Mouse (Mus musculus) T-cell, adult 2 months (primary cell): ENCODE measurements at regions not wholly inside any gene's neighbourhood (a gene's known extent, or its start where the extent isn't known, plus 50 kb on each side); places are given as distances from the start of the nearest gene placed in this dataset.
A peak's percentile ranks its signal among the peaks of the same experiment; 100 is the strongest.

Experiments used
- DNase-seq: peaks from one replicate; pipeline ENCODE4 v3.0.0; 2022; ENCODE audit warnings: low spot score

DNA sequence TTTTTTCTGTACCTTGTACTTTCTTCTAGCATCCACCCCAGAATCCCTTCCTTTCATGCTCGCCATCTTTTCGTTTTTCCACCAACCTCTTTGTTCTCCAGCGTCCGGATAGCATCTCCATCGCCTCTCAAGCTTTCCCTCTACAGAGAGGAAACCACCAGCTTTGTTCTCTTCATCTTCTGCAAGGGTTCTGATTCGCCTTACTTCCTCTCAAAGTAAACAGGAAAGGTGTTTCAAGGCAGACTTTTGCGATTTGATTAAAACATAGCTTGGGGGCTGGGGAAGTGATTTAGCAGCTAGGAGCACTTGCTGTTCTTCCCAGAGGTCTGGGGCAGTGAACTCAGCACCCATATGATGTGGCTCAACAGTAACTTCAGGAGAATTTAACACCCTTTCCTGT is 71.4 kb downstream of the Emp1 start:
- peak; percentile 55 for DNase-seq

DNA sequence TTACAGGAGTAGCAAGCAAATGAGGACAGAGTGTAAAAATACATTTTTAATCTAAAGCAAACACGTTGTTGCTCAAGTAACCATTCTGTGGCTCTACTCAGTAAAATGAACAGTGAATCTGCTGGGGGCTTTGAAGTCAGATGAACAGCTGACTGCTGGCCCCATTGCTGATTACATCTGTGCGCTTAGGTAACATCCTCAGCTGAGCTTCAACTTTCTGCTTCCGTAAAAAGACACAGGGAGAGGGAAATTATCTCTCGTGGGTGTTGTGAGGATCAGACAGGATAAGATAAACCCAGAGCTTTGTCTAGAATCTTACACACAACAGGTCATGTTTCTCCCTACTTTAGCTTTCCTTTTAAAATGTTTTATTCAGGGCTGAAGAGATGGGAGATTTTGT is 74.0 kb downstream of the Emp1 start:
- peak; percentile 41 for DNase-seq

DNA sequence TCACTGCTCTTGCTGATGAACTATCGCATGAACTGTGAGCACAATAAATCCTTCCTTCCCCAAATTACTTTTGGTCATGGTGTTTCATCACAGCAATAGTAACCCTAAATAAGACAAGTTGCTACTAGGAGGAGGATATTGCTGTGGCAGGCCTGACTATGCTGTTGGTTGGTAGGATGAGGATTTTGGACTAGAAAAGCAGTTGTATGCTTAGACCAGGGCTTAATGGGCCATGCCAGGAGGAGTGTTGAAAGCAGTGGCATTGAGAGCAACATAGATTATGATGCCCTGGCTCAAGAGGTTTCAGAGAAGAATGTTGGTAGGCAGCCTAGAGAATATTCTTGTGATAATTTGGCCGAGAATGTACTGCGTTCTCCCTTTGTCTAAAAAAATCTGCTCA is 75.9 kb downstream of the Emp1 start:
- no peak for DNase-seq

DNA sequence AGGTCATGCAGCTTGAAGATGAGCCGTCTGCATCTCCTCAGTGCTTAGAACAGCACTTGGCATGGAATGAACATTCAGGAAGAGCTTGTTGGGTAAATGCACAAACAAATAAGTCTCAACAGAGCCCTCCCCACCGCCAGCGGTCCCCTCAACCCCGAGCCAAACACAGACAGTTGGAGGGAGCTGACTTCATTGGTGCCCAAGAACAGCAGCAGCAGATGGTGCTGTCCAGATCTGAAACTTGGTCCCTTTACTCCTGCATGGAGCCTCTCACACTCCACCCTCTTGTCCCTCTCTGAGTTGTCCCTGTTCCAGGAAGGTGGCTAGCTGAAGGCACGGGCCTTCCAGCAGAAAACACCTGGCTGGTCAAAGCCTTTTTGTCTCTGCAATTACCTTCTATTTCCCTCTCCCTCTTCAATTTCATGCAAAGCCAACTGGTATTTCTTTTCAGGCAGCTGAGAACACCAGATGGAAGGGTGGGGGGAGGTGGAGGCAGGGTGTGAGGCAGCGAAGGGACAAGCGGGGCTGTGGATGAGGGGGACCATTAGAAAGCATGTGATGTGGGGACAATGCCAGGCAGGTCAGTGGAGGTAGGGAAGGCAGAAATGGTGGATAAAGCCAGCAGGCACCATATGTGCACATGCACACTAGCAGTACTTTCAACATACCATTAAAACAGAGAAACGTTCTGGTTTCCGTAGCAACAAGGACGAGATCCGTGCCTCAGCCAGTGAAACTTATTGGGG is 79.0 kb downstream of the Emp1 start:
- DNase-seq = no peak

DNA sequence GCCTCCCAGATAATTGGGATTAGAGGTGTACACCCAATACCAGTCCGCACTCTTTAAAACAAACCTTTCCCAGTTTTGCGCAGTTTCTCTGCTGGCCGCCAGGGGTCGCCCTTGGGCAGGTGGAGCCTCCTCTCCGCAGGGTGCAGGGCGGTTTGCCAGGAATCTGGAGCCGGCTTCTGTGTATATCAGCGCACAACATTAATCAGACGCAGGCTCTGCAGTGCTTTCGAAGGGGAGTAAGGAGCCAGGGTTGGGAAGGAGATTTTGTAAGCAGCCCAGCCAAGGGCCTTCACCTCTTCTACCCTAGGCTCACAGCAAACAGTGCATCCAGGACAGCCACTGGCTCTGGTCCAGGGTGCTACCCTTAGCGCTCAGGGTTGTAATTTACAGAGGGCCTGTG is 82.3 kb downstream of the Emp1 start:
- DNase-seq = peak; percentile 64

DNA sequence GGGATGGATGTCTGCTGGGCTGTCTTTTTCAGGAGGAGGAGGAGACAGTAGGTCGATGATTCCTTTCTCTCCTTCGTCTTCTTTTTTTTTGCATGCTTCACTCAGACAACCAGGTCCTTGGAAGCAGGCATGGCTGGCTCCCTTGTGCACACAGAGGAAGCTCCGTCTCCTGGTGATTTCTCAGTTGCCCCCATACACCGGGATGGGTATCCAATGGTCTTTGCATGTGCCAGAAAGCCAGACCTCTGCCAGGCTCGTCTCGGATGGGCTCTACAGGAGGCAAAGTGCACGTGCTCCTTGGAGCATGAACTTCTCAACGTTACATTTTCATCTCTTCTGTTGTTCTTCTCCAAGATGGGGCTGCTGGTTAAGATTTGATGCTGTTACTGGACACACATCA is 82.7 kb downstream of the Emp1 start:
- DNase-seq = no peak

DNA sequence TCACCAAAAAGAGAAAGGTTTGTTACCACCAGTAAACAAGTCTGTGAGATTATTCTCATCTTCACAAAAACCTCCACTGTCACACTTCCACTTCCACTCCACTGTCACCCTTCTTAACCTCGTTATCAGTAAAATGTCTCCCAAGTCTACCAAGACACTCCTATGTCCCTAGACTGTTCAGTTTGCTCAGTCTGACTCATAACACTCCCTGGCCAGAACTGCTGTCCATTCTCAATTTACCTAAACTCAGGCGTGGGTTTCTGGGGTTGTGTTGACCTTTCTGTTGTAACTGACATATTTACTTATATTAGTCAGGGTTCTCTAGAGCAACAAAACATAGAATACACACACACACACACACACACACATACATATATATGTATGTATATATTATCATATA is 85.5 kb downstream of the Emp1 start:
- DNase-seq = no peak

DNA sequence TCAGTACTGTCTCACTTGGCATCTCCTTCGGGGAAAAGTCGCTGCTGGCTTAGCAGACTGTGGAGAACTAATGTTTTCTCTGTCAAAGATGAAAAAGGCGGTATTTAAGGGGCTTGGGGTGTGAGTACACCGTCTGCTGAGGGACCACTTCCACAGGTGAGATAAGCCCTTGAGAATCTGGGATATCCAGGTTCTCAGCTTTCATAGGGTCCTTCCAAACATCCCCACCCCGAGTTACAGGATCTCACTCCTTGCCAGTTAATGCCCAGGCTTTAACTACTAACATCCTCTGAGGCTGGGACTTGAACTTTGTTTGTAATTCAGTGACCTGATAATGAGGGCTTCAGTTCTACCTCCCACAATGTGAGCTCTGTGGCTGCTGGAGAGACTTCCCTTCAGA is 86.9 kb downstream of the Emp1 start:
- DNase-seq = no peak

DNA sequence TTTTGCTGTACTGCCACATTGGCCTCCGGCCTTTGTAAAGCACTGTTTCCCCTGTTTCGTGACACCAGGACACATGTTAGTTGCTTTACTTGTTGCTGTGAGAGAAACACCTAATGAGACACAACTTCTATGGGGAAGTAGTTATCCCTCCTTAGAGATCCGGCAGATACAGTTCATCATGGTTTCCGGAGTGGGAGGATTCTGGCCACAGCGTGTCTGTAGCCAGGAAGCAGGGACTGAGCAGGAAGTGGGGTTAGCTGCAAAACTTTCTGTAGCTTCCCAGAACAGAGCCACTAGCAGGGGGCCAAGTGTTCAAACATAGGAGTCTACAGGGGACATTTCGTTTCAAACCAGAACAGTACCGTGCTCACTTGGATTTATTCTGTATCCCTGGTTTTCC is 88.2 kb downstream of the Emp1 start:
- DNase-seq = peak; percentile 58

DNA sequence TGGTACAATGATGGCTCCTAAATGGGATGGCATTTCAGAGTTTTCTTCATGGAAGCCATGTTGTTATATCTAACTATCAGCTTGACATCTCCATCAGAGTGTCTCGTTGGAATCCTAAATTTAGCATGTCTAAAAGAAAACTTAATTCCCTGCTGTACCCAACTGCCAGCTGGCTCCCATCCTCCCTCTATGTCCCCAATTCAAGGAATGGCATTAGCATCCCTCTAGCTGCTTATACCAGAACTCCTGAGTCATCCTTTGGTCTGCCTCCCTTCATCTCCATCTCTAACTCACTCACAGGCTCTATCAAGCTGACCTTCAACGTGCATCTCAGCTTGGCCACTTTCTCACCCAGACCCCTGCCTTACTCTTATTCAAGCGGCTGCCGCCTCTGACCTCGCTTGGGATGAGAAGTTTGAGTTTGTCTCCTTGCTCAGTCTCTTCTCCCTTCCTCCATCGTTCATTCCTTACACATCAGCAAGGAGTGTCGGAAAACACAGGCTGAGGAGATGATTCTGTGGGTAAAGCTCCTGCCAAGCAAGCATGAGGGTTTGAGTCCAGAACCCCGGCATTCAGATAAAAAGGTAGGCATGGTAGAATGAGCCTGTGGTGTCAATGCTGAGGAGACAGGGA is 88.9 kb downstream of the Emp1 start:
- DNase-seq = no peak

DNA sequence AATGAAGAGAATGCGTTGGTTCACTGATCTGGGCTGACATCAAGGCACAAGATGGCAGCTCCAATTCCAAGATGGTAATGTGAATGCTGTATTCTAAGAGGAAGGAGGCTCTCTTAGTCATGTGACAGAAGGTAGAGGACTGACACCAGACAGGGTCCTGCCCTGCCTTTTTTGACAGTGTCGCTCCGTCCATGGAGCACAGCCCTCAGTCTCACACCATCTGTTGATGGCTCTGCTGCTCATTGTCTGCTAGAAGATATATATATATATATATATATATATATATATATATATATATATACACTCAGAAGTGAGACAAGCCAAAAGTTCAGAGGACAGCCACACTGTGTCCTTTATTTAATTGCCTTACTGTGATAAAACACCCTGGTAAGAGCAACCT is 90.7 kb downstream of the Emp1 start:
- DNase-seq = no peak

DNA sequence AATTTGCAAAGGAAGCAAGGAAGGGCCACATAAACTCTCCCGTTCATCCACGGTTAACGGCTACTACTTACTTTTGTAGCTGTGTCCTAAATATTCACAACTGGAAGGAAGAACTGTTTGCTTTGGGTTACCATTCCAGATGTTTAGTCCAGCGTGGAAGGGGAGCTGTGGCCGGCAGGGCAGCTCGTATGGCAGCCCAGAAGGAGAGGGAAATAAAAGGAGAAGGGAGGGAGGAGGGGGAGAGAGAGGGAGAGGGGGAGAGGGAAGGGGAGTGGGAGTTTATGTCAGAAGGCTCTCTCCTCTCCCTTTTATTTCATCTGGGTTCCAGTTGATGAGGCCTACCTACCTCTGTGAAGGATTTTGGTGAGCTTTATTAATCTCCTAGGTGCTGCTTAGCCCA is 110.2 kb downstream of the Emp1 start:
- no peak for DNase-seq

DNA sequence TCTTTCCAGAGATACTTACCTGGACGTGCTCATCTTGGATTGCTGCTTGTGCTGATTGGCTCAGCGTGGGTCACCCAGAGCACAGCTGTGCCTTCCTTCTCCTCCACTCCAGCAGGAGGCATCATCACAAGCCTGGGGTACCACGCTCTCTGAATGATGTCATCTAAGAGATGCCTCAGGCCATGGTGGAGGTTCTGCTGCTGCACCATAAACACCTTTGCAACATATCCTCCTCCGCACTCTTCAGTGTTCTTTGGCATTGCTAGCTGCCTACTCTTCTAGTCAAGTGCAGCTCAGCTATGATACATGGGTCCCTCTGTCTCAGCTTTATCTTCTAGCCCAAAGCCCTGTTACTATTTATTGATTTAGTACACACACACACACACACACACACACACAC is 110.8 kb downstream of the Emp1 start:
- DNase-seq = no peak

DNA sequence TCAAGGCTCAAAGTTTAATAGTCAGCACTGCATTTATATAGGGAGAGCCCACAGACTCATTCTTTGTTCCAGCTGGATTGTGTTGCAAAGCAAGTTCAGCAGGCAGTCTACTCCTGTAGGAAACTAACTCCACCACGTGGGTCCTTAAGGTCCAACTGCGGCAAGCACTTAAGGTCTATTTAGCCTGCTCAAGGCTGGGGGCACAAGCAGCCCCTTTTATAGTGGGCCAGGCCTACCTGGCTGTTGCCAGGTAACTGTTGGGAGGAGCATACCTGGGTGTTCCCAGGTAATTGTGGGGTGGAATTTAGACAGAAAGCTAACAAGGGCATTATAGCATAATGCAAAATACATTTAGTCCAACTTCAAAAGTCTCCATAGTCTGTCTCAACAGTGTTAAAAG is 126.5 kb downstream of the Emp1 start:
- DNase-seq = no peak

DNA sequence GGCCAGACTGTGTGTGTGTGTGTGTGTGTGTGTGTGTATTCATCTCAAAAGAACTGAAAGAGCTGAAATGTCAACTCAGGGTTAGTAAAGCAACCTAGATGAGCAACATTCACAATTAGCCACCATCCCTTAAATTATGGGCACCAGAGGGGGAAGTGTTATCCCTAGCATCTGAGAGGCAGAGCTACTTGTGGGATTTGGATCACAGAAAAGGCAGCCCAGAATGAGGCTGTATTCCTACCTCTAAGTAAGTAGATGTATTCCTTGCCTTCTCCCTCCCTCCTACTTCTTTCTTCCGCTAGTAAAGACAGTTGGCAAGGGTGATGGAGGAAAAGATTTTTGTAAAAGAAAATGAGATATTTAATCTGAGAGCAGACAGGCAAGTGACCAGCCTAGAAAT is 131.6 kb downstream of the Emp1 start:
- no peak for DNase-seq

DNA sequence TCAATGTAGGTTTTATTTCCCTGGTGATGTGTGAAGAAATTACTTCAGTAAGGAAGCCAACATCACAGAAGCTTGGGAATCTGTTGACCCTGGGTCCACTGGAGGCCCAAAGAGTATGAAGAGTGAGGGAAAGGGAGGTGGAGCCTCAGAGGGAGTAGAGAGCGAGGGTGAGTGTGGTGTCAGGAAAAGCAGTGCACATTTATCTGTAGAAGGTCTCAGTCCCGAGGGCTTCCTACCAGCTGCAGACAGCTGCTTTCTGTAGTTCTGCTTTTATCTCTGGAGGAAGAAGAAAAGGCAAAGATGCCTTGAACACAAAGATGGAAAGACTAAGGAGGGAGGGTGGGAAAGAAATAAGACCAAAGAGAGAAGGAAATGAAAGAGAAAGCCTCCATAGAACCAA is 133.5 kb downstream of the Emp1 start:
- DNase-seq = no peak

DNA sequence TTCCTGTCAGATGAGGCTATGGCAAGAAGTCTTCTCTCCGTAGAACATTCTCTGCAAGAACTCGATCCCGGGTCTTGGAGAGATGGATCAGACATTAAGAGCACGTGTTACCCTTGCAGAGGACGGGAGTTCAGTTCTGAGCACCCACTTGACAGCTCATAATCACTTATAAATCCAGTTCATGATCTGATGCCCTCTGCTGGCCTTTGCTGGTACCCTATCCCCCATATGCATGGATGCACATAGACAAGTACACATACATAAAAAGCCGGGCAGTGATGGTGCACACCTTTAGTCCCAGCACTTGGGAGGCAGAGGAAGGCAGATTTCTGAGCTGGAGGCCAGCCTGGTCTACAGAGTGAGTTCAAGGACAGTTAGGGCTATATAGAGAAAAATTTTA is 136.2 kb downstream of the Emp1 start:
- no peak for DNase-seq

DNA sequence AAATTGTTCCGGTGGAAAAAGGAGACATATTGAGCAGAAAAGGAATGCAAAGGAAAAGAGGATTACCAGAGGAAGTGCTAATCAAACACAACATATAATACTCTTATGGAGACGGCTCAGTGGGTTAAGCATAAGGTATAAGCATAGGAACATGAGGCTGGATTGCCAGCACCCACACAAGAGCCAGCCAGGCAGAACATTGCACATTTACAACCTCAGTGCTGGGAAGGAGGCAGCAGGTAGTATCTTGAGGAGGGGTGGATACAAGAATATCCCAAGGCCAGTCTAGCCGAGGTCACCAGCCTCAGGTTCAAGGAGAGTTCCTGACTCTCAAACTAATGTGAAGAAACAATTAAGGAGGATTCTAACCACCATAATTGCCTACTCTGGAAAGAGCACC is 138.0 kb downstream of the Emp1 start:
- no peak for DNase-seq

DNA sequence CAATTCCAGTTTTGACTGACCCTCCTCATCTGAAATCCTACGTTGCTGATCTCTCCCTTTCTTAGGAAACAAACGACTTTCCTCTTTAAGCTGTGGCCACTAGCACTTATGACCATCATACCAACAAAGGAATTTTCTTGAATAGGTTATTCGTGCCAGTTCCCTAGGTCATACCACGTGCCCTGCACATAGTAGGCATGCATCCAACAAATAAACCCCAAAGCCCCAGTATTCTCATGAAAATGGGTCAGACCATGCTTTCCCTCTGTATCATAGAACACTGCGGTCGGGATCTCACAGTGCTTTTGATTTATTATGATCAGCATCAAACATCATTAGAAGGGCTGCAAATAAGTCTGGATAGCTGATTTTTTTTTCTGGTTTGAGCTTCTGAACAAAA is 139.4 kb downstream of the Emp1 start:
- DNase-seq = no peak

DNA sequence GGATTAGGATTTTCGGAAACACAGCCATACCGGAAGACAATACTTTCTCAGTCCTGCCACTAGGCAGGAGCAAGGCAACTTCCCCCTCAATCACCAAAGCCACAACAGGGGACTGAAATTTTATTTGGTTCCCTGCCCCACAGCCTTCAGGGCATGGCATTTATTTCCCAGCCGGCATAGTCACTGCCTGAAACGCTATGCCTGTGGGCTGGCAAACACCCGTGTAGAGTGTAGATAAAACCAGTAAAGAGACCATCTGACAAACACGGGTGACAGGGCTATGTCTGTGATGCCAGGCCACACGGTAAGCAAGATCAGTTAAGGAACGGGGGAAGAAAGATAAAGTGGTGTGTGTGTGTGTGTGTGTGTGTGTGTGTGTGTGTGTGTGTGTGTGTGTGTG is 140.1 kb downstream of the Emp1 start:
- no peak for DNase-seq

DNA sequence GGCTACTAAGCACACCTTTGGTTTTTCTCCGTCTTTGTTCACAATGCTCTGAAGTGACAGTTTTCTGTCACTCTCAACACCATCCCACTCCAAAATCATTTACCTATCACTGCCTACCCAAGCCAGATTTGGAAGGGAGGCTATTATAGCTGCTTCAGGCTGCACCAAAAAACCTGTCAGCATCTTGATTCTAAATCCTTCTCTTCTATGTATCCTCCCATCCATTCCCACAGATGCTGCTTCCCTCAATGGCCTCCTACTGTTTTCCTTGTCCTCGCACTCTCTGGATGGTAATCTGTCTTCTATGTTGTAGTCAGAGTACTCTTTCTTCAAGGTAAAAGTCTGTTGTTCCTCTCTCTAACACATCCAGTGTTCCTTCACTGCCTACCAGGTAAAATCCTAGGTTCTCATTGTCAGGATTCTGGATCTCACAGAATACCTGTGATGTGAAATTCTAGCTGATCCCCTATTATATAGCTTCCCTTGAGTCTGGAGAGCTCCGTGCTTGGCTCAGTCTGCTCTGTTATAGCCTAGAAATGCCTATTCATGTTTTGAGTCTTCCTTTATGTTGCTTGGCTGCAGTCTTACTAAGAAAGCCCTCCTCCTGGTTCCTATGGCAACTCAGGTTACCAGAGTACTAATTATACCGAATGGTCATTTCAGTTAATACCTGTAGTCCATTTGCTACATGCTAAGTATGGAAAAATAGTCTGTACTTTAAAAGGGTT is 156.5 kb downstream of the Emp1 start:
- DNase-seq = no peak

DNA sequence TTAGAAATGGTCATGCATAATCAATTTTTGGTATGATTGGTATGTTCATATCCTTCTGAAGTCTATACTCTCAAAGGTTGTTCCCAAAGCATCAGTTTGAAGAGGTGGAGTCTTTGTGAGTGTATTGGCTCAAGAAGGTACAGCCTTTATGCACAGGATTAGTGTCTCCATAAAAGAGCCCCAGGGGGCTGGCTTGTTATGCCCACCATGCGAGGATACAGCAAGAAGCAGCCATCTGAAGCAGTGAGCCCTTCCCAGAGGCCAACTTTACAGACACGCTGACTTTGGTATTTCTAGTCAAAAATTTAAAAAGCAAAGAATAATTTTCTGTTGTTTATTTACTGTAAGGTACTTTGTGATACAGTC is 157.1 kb downstream of the Emp1 start:
- no peak for DNase-seq

DNA sequence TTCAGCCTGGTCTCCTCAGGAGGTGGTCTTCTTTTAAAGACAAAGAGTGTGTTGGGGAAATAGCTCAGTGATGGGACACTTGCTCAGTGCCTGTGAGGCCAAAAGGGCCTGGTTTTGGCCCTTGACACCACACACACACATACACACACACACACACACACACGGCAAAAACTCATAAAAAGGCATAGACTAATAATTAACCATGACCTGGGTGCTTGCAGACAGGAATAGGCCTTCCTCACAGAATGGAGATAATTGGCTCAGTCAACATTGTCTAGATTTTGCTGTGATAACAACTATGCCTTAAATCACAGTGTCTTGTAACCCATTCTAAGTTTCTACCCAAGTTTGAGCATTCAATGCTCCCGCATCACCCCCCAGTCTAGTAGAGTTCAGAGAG is 158.5 kb downstream of the Emp1 start:
- DNase-seq = no peak

DNA sequence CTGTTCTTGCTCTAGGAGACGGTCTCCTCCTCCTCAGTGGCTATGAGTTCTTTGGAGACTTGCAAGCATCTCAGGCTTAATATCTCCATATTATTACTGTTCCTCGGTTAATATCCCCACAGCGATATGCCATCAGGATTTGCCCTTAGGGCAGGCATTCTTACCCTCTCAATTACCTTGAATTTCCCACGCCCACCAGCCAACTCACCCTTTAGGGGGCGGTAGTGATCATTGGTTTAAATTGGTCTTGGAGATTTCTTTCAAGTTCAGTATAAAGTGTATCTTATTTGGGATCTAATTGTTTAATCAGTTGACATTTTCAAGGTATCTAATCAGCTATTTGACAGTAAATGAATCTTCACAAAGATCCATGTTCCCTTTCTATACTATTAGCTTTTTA is 162.5 kb downstream of the Emp1 start:
- DNase-seq = no peak
